Mouse (Mus musculus): ENCODE data around the gene Gramd2. TPM values are rescaled to one million over a fixed set of nuclear protein-coding genes. Genes with fewer than 3 reads are reported as not detected.
"Not testable (repeated sequence)": the region's sequence is repeated elsewhere in the genome, so short reads cannot be mapped to it uniquely, and the experiment has no call there.

The Gramd2 gene
- total RNA-seq, 2 experiments from 2014 or later, result 9.9 to 10.7 TPM

DNA sequence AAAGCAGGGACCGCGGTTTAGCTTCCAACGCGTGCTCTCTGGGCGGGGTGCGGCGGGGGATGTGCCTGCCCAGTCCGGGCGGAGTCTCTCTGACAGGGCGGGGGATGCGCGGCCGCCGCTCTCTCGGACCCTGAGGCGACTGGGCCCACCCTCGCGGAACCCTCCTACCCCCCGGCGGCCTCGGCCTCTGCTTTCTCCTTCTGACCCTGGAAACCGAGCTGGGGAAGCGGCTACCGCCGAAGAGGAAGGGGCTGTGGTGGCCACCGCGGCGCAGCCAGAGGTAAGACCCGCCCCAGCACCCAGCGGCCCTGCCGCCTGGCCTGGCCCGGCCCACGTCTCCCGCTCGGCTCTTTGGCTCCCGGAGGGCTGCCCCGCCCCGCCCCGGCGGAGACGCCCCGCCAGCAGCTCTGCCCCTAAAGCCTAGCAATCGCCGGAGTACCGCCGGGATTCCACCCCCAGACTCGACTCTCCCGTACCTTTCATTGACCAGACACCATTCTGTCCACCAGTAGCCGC is 71.2 kb downstream of the Gramd2 start:
- DNase-seq (ENCODE audit: low spot score in 2 of 2), result peak; percentile 75 to 78
- intact Hi-C loops (cut with DNase I), result loop anchor here (2.0 to 5.0 kb wide), 3 partner anchors 59 to 134 kb away; partner anchors contain the start of genes Parp6 and Pkm

DNA sequence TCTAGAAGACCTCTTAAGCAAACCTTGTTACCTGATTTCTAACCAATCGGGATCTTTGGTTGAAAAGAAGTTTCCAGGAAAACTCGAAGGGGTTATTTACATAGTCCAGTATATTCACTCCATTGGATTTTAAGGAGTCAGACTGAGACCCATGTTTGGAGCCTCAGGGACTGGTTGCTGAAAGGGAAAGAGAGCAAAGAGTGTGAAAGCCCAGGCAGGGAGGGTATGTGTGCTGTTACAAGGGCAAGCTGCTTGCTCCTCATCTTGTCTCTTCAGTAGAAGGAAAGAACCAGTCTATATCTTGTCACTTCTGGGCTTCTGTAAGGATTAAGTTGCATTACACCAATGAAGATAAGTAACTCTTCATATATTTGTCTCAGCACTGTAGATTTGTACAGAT is 72.0 kb downstream of the Gramd2 start:
- DNase-seq (ENCODE audit: low spot score in 2 of 2), result no peak
- intact Hi-C loops (cut with DNase I), result loop anchor here (2.0 to 5.0 kb wide), 3 partner anchors 60 to 135 kb away; partner anchors contain the start of genes Parp6 and Pkm

DNA sequence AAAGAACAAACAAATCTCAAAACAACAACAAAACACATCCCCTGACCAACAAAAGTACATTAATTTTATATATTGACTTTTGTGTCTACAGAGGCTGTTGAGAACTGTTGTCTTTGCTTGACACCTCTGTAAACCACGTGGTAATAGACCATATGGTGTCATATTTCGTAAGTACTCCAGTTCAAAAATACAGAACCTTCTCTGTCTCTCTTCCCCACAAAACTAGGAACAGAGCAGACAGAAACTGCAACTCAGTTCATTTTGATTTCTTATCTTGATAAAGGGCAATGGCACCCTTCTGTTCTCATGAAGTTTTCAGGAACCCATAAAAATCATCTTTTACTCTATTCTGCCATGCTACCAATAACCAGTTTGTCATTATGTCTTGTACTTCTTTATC is 75.3 kb downstream of the Gramd2 start:
- DNase-seq (ENCODE audit: low spot score in 2 of 2), result no peak
- intact Hi-C loops (cut with DNase I), result no loop called here

DNA sequence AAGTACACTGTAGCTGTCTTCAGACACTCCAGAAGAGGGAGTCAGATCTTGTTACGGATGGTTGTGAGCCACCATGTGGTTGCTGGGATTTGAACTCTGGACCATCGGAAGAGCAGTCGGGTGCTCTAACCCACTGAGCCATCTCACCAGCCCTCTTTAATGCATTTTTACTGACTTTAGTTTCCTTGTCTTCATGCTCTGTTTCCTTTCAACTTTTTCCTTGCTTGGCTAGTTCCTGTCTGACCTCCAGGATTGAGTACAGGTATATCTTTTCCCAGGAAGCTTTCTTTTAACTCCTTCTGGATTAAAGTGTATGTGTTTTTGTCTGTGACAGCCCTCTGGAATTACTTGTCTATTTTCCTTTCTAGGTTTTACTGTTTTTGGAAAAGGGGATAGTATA is 77.1 kb downstream of the Gramd2 start:
- DNase-seq (ENCODE audit: low spot score in 2 of 2); intact Hi-C loops (cut with DNase I): not testable (repeated sequence)

DNA sequence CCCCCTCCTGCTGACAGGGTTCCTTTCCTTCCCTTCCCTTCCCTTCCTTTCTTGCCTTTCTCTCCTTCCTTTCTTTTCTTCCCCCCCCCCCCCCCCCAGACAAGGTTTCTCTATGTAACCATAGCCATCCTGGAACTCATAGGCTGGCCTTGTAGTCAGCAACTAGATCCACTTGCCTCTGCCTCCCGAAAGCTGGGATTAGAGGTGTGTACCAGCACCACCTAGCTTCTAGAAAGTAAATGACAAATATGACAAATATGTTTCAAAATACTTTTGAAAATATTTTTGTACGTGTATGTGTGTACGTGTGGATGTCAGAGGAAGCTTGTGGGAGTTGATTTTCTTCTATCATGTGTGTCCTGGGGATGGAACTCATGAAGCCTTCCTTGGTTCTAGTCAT is 80.6 kb downstream of the Gramd2 start:
- DNase-seq (ENCODE audit: low spot score in 2 of 2), result no peak
- intact Hi-C loops (cut with DNase I), result loop anchor here (5.0 kb wide), 1 partner anchor 38 kb away; no protein-coding TSS in a partner anchor

DNA sequence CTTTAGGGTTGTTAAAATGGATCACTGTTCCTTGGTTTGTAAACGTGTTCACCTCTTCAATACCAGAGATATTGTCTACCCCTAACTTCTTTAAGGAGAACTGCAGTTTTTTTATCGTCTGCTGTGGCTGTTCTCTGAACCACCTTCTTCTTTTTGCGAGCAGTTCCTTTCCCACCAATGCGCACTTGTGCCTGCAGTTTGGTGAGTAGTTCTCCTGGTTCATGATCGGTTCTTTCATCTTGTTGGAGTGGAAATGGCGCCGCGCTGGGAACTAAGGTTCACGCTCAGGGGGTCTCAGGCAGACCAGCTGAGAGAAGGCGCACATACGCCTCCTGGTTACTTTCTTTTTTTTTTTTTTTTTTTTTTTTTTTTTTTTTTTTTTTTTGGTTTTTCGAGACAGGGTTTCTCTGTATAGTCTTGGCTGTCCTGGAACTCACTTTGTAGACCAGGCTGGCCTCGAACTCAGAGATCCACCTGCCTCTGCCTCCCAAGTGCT is 87.1 kb downstream of the Gramd2 start:
- intact Hi-C loops (cut with DNase I); DNase-seq (ENCODE audit: low spot score in 2 of 2): not testable (repeated sequence)

Other genes with a start within 250 kb of the Gramd2 start
- 100 to 1,000 TPM; 113 to 119 TPM for gene Arih1, start 193.5 kb upstream of the Gramd2 start, total RNA-seq (2021)
- 10 to 100 TPM; 49.4 to 49.5 TPM for gene Hexa, start 140.6 kb upstream of the Gramd2 start, total RNA-seq (2021)
- gene Tmem202, start 140.3 kb upstream of the Gramd2 start, total RNA-seq (2021), result 1 to 10 TPM; 3.9 to 4.4 TPM
- gene Celf6, start 102.2 kb upstream of the Gramd2 start, total RNA-seq (2021), result 10 to 100 TPM; 25.0 to 29.1 TPM
- gene Parp6, start 62.9 kb upstream of the Gramd2 start, total RNA-seq (2021), result 100 to 1,000 TPM; 173 TPM
- 1,000 to 10,000 TPM; 1,173 to 1,205 TPM for gene Pkm, start 23.8 kb upstream of the Gramd2 start, total RNA-seq (2021)
- 1 to 10 TPM; 8.8 to 8.9 TPM for gene Senp8, start 70.6 kb downstream of the Gramd2 start, total RNA-seq (2021)
- 10 to 100 TPM; 71.6 to 73.8 TPM for gene Myo9a, start 70.8 kb downstream of the Gramd2 start, total RNA-seq (2021)